Mouse (Mus musculus) left cerebral cortex, adult 8-10 months (tissue): ENCODE measurements at regions not wholly inside any gene's neighbourhood (a gene's known extent, or its start where the extent isn't known, plus 50 kb on each side); places are given as distances from the start of the nearest gene placed in this dataset.

ENCODE experiments used
- DNase-seq, 2 experiments: peaks; one replicate each; pipeline ENCODE4 v3.0.0; 2022; ENCODE audit warnings: low spot score in 2 of 2

DNA sequence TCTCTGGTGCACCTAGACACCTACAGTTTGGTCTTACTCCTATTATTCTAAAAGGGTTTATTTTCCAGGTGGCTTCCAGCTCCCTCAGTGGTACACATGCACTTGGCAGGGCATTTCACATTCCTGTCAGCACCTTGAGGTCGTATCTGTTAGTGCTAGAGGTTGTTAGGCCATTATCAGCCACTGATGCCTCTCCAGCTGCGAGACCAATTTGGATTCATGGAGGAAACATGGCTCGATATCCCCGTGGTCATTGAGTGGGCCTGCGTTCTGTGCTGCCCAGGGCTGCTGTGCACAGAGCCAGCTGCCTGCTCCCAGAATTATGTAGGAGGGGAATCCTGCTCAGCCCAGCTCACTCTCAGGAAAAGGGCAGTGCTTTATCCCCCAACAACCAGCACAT is 60.1 kb upstream of the Irx1 start:
- DNase-seq: no peak

DNA sequence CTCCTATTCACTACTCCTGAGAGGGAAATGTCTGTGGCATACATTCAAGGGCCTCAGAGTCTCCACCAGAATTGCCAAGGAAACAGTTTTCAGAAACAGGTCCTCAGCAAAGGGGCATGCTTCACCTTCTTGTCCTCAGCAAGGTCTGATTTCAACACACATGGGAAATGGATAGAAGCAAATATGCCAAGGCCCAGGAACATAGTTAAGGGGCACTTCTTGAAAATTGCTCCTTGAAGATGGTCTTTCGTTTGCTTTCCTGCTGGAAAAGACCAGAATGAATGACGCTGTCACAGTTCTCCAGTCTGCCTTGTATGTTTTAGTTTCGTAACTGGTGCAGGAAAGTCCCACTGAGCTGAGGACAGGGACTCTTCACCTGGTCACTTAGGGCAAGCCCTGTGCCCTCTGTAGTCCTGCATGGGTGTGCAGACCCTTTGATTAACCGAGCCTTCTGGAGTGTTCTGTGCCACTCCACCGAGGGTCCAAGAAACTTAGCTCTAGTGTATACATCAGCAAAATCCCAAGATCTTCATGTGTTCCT is 80.5 kb upstream of the Irx1 start:
- DNase-seq: no peak

DNA sequence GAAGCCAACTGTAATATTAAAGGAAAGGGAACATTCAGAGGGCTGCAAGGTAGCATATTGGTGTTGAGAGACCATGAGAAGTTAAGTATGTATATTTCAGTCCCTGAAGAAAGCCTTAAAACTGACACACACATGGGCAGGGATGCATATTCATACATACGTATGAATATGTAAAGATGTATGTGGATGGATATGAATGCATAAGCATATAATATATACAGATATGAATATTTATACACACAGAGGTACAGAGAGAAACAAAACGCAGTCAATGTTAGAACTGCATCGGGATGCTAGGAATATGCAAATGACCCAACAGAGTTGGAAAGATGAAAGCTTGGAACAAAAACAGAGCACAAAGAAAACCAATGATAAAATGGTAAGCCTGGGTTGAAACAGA is 92.9 kb upstream of the Irx1 start:
- DNase-seq: no peak

DNA sequence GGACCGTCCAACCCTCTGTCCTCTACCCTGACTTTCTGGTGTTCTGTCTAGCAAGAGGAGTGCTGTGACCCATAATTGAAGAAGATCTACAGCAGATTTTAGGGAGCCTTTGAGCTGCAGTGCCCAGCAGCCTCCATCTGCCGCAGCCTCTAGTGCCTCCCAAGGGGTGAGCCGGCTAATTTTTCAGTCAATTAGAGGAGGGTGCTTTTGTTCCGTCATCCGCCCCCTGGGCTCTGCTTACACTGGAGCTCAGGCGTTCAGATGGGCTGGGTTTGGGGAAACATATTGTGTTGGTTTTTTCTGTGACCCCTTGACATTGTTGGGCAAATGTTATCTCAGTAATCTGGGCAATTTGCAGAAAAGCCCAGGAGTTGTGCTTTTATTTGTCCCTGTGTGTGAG is 98.1 kb upstream of the Irx1 start:
- no peak for DNase-seq

DNA sequence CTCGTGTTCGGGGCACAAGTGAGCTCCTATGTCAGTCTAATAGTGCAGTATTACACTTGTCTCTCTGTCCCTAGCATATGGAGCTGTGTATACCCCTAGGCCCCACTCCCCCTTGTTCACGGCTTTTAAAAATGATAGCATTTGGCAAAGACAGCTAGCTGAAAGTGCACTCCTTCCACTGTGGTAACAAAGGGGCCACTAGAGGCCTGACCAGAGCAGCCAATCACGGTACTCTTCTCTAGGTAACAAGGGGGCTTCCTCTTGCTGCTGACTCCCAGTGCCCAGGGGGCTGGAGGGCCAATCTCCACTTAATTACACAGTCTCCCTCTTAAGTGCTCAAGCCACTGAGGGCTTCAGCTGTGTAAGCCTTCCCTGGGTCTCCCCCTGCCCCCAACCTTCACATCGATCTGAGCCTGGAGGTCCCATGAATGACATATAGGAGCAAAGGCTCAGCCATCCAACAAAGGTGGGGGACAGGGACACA is 99.8 kb upstream of the Irx1 start:
- no peak for DNase-seq

DNA sequence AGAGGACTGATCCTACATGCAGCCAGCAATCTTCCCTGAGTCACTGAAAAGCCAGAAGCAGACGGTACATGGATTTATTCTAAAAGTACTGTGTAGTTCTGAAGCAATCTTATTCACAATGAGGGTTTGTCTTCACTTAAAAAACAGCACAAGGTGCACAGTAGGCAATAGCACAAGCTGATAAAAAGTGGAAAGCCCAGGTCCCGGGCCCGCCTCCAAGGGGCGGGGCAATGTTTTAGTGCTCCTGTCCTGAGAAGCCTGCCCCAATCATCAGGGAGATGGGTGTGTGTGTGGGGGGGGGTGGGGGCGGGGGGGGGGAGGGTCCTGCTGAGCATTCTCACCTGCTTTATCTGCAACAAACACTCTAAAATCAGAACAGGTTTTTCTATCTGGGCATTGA is 133.1 kb upstream of the Irx1 start:
- no peak for DNase-seq

DNA sequence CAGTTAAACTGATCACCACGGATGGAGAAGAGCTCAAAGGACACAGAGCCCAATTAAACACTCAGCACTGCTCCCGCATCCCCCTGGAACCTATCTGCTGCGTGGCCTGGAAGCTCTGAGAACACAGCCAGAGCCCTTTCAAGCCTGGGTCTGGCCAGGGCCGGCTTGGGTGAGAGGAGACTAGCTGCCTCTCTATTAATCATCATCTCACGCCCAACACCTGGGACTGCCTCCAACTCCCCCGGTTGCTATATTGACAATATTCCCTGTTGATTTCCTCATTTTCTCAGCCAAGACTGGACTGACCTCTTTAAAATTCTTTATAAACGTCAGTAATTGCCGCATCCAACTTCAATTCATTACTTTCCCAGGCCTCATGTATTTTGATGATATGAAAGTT is 133.7 kb upstream of the Irx1 start:
- DNase-seq: no peak

DNA sequence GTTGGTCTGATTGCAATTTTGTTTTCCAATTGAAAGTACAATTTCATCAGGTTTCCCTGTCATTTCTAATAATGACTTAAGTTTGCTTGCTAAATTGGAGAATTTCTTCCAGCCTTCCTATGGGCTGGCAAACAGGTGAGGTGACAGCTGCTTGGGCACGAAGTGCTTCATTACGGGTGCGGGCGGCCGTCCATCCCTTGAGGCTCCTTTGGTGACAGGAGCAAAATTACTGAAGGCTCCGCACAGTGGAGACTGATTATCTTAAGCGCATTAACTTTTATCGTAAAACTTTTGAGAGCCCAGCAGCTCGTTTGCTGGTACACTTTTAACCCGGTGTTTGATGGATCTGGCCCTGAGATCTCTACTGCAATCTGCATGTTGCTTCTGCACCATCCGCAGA is 134.3 kb upstream of the Irx1 start:
- DNase-seq: no peak

DNA sequence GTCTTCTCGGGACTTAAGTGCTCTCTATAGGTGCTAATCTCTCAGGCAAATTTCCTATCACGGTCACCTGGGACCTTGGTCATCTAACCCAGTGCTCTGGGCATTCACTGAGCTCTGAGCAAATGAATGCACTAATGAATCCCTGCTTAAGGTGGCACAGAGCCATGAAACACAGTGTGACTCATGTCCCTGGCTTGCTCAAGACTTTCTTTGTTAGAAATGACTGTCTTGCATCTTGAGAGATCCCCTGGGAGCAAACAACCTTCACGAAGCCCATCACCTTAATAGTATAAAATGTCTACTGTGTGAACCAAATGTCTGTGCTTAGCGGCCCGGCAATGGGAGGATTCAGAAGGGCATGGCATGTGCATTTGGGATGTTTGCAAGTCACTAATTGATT is 137.2 kb upstream of the Irx1 start:
- DNase-seq: no peak

DNA sequence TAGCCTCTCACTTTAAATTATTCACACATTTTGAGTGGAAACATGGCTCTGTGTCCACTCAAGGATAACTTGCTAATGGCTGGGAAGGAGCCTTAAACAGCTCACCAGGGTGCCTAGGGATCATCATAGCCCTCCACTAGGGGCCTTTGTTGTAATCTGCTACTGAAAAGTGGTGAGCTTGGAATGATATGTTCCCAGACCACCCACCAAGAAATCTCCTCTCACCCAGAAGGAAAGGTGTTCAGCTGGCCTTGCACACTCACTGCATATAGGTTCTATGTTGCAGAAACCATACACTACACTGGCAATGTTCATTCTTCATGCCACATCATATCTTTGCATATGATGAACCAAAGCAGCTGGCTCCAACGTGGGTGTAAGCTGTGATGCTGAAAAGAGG is 145.1 kb upstream of the Irx1 start:
- DNase-seq: no peak

DNA sequence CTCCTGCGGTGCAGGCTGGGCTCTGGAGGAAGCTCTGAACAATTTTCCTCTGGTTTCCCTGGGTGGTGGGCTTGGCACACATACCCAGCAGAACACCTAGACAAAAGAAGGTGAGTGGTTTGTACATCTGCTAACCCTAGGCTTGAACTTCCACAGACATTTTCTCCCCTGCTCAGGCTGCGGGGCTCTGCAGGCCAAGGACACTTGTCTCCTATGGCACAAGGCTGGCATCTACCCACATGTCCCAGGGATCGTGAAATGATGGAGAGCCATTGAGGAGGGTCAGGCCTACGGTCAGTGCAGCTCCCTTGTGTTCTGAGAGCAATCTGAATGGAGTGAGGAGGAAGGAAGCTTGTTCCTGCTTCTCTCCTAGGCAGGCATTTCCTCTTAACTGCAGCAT is 150.4 kb upstream of the Irx1 start:
- no peak for DNase-seq

DNA sequence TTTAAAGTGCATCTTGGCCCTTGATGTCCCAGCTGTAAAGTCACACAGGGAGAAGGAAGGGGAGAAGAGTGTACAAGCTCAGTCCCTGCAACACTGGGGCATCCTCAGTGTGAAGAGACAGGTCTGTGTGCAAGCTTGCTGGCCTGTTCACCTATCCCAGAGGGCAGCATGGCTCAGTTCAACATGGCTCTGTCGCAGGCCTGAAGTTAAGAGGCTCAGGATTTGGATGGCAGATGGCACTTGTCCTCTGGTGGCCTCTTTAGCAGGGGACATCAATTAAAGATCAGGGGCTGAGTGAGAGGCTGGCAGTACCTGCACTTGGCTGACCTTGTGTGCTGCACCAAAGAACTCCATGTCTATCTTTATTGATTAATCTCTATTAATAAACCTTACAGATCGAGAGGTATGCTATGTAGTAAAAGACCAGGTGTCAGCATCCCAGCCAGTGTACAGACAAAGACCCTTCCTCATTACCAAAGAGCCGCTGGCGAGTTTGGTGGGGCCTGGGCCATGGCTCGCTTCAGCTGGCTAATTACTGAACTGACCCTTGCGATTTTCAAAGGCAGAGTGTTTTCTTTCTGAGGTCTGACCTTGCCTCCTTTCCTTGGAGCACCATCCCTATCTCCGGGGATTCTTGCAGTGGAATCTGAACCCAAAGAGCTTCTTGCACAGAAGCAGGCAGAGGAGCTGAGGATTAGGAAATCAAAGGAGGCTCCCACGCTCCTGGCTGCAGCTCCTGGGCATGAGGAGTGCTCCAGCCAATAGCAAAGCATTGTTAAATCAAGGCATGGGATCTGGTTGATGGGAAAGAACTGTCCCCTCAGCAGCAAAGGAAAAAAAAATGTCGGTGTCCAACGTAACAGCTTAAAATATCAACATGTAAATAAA is 151.5 kb upstream of the Irx1 start:
- DNase-seq: no peak

DNA sequence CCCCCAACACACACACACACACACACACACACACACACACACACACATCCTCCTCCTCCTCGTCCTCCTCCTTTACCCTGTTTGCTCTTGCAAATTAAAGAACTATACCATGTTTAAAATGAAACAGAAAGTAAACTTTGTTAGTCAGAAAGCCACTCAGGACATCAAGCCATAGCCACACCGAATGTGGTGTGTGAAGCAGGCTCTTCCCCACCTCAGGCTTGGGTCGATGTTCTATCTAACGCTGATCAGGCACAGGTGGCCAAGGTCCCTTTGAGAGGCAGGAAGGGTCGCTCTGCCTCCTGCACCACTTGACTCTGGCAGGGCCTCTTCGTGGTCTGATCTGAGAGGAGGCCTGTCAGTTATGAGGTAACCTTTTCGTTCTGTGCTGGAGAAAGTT is 156.9 kb upstream of the Irx1 start:
- no peak for DNase-seq

DNA sequence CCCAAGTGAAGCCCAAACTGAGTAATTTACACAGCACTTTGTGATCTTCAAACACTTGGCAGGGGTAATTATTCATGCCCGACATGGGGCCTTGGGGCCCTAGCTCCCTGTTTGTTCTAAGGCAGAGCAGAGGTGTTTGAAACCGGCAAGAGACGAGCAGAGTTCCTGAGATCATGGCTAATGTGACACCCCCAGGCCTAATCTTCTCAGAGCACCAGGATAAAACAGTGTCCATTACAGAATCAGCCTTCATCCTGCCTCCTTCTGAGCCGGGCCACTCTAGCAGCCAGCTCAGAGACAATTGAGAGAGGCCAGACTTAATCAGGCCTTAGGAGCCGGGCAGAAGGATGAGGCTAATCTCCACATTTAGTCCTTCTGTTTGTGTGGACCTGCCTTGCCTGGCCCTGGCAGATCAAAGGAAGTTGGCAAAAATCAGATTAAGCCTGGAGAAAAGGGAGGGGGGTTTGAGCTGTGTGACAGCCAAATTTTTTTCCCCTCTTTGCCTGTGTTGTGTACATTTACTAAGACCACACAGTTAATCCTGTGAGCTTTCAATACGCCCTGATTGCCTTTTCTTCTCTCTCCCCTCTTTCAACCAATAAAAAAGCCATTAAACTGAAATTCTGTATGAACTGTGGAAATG is 157.5 kb upstream of the Irx1 start:
- DNase-seq: no peak

DNA sequence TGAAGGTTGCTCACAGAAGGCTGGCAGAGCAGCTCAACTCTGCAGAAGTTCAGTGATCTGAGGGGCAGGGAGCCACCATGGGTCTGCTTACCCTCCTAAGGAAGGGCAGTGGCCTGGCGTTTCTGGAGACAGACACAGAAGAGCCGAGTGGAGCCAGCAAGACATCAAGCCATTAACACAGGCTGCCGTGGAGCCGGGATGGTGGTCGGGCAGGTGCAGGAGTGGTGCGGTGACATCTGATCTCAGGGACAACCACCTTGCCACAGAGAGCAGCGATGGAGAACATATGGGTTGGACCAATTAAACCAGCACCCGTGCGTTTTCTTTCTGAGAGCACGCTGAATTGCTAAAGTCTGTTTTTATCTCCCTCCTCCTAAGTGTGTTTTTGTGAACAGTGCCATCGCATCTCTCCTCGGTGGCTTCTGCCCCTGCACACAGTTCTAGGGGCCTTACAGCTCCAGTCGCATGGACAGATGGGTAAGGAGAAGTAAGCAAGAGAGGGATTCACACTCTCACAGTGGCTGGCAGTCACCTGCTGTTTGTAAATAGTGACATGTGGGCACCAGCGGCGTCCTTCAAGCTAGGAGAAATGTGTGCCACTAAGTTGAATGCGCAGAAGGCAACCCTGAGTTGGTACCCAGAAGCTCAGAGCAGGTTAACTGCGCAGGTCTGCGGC is 158.2 kb upstream of the Irx1 start:
- no peak for DNase-seq

DNA sequence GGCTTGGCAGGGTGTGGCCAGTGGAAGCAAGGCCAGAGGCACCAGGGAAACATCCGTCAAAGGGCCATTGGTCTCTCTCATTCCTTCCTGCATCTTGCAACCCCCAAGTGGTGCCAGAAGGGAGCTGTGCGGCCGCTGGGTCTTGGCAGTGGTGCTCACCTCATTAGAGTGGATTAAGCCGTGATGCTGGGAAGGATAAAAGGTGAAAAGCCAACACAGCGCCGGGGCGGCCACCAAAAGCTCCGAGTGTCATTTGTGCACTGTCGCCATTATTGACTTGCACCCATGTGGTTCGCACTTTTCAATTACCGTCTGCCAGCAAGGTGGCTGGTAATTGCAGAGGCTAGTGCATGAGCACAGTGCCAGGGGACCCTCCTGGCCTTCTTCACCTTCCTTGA is 158.7 kb upstream of the Irx1 start:
- DNase-seq: no peak

DNA sequence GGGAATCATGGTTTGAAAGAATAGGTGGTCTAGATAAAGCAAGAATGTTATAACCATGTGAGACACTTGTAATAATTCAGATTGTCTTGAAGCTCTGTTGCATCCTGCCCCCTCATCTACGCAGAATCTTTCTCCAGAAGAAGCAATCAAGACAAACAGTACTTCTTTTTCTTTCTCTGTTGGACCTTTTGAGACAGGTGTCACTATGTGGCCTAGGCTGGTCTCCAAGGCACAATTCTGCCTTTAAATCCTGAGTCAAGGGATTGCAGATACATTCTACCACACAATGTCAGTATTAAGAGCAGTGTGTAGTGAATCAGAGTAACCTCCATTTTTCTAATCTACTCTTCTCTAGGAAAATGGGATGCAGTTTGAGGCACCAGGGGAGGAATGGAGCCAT is 164.8 kb upstream of the Irx1 start:
- DNase-seq: no peak

DNA sequence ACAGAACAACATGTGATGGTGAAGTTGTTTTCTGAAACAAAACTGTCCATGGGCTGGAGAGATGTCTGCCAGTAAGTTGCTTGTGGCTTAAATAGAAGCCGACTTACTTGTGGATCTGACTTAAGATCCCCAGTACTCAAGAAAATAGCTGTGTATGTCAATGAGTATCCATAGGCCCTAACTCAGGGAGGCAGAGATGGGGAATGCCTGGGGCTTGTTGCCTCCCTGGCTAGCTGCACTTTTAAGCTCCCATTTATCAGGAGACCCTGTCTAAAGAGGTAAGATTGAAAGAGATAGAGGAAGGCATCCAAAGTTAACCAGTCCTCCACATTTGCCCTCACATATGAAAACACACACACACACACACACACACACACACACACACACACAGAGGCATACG is 167.8 kb upstream of the Irx1 start:
- no peak for DNase-seq

DNA sequence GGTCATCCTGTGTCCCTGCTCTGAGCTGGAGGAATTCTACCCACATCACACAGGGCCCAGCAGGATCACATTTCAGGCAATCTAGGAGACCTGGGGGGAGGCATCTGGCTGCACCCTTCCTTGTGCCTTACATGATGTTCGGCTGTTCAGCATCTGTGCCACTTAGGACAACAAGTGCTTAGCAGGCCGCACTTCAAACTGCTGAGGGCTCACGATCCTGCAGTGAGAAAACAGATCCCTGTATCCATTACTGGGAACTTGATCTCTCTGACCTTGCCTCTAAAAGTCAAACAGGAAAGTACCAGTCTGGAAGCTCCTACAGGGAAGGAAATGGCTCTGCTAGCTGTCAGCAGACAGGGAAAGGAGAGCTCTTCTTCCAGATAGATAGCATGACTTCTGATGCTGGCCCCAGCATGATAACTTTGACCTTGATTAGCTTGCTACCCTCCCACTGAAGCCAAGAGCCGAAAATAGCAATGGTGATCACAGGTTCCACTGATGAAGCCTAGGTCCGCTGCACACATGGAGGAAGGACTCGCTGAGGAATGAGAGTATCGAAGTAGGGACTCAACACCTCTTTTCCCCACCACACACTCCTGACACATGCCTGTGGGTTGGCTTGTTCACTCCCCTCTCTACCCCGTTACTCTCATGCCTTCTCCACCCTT is 170.7 kb upstream of the Irx1 start:
- no peak for DNase-seq

DNA sequence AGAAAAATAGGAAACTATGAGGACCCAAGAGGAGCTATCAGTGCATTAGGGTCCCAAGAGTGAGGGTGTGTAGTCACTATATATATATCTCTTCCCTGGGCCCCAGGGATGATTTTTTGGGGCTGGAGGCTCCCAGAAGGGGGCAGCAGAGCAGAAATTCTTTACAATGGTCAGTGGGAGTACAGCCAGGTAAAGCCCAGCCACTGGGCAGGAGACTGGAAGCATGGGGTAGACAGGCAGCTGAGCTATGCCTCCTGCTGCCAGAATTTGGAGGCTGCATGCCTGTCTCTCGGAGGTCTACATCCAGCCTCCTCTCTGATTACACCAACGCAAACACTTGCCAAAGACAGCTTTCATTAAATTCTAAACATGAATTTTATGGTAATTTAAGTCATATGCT is 202.7 kb upstream of the Irx1 start:
- no peak for DNase-seq

DNA sequence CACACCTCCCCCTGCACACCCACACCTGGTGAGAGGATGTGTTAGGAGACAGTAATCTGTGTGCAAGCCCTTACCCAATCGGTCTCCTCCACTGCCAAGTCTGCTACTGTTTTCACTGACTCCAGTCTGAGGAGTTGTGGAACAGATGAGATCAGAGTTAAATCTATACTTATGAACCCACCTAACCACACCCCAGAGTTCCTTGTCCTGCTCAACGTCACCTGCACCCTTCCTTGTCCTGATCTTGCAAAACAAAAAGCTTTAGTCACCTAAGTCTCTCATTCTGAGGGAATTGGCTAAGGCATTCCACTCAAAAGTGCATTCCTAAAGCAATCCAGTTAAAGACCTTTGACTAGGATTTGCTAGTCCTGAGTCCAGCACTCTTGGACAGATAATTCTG is 203.9 kb upstream of the Irx1 start:
- DNase-seq: no peak

DNA sequence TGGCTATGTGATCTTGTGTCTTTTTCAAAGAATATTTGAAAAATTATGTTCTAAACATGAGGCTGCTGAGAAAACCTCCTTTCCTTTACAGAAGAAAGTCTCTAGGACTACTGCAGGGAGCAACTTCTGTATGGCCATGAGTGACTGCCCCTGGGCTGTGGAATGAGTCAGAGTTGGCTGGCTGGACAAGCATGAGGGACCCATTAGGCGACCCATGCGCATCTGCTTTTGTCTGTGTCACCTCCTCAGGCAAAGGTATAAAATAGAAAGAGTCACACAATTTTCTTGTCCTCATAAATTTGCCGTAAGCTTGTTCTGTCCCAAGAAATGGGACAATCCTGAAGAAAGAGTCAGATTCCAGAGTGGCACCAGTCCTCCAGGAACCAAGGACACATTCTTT is 220.1 kb upstream of the Irx1 start:
- no peak for DNase-seq
